Mouse (Mus musculus): Measurements from ENCODE around the gene 2300002M23Rik. TPM values are rescaled to one million over a fixed set of nuclear protein-coding genes. Genes with fewer than 3 reads are reported as not detected.

The 2300002M23Rik gene
- polyA plus RNA-seq, 1 experiment from 2014 or later = not detected

GRCm38 (mm10) chr17:35617127-35617526 is 49.9 kb downstream of the 2300002M23Rik start:
- Histone ChIP-seq H3K4me2 (no peak overlapping the region), H3K36me3 (ENCODE audit: control insufficient read depth, insufficient read depth, low read length) (no peaks in the 10 kb centered on the region), H3K9ac (ENCODE audit: low read length) (no peak overlapping the region), H3K9me3 (ENCODE audit: control insufficient read depth, low read length) (no peaks in the 10 kb centered on the region), H3K4me3 (ENCODE audit: low read depth, low read length) (no peak overlapping the region), H3K27me3 (ENCODE audit: control insufficient read depth, insufficient read depth, low read length) (no peaks in the 10 kb centered on the region), H3K4me1 (ENCODE audit: control insufficient read depth, insufficient read depth, low read length) (no peaks in the 10 kb centered on the region), H3K27ac (ENCODE audit: low read depth, low read length) (no peak overlapping the region)
- no peak for DNase-seq (ENCODE audit: low spot score, missing footprints)
- WGBS = 70% methylated on average over 4 of the region's 4 CpGs
- ATAC-seq (ENCODE audit: low FRiP score) = no peak

Other genes starting within 250 kb of the 2300002M23Rik start
- gene H2-Q1, start 247.0 kb upstream of the 2300002M23Rik start, polyA plus RNA-seq (2014; fragmentation: Nextera tagmentation; extraction: Ambion mirVana) = not detected in 2 replicates
- gene H2-Q2, start 225.2 kb upstream of the 2300002M23Rik start, polyA plus RNA-seq (2014; fragmentation: Nextera tagmentation; extraction: Ambion mirVana) = 0.22 and 0.34 TPM in 2 replicates
- 1.9 and 2.5 TPM in 2 replicates for gene H2-Q4, start 187.8 kb upstream of the 2300002M23Rik start, polyA plus RNA-seq (2014; fragmentation: Nextera tagmentation; extraction: Ambion mirVana)
- 0.33 and 0.93 TPM in 2 replicates for gene H2-Q6, start 142.6 kb upstream of the 2300002M23Rik start, polyA plus RNA-seq (2014; fragmentation: Nextera tagmentation; extraction: Ambion mirVana)
- gene H2-Q7, start 128.3 kb upstream of the 2300002M23Rik start, polyA plus RNA-seq (2014; fragmentation: Nextera tagmentation; extraction: Ambion mirVana) = 9.3 and 10.0 TPM in 2 replicates
- 0.11 and 0.12 TPM in 2 replicates for gene H2-Q10, start 97.4 kb upstream of the 2300002M23Rik start, polyA plus RNA-seq (2014; fragmentation: Nextera tagmentation; extraction: Ambion mirVana)
- not detected in 2 replicates for gene Pou5f1, start 61.4 kb upstream of the 2300002M23Rik start, polyA plus RNA-seq (2014; fragmentation: Nextera tagmentation; extraction: Ambion mirVana)
- gene Tcf19, start 50.6 kb upstream of the 2300002M23Rik start, polyA plus RNA-seq (2014; fragmentation: Nextera tagmentation; extraction: Ambion mirVana) = 56.7 and 57.7 TPM in 2 replicates
- 8.9 and 10.8 TPM in 2 replicates for gene Cchcr1, start 50.4 kb upstream of the 2300002M23Rik start, polyA plus RNA-seq (2014; fragmentation: Nextera tagmentation; extraction: Ambion mirVana)
- 0.22 and 0.46 TPM in 2 replicates for gene Psors1c2, start 34.2 kb upstream of the 2300002M23Rik start, polyA plus RNA-seq (2014; fragmentation: Nextera tagmentation; extraction: Ambion mirVana)
- 0.08 TPM in 1 of 2 replicates, not detected in the other for gene Cdsn, start 15.3 kb upstream of the 2300002M23Rik start, polyA plus RNA-seq (2014; fragmentation: Nextera tagmentation; extraction: Ambion mirVana)
- not detected in 2 replicates for gene Sfta2, start 34.1 kb downstream of the 2300002M23Rik start, polyA plus RNA-seq (2014; fragmentation: Nextera tagmentation; extraction: Ambion mirVana)
- not detected in 2 replicates for gene Gm9573, start 59.2 kb downstream of the 2300002M23Rik start, polyA plus RNA-seq (2014; fragmentation: Nextera tagmentation; extraction: Ambion mirVana)
- gene Mucl3, start 76.2 kb downstream of the 2300002M23Rik start, polyA plus RNA-seq (2014; fragmentation: Nextera tagmentation; extraction: Ambion mirVana) = 0.14 TPM in 1 of 2 replicates, not detected in the other
- gene Vars2, start 100.1 kb downstream of the 2300002M23Rik start, polyA plus RNA-seq (2014; fragmentation: Nextera tagmentation; extraction: Ambion mirVana) = 9.8 and 10.5 TPM in 2 replicates
- 39.3 TPM in 2 replicates for gene Gtf2h4, start 106.3 kb downstream of the 2300002M23Rik start, polyA plus RNA-seq (2014; fragmentation: Nextera tagmentation; extraction: Ambion mirVana)
- 78.4 and 92.1 TPM in 2 replicates for gene Ddr1, start 137.2 kb downstream of the 2300002M23Rik start, polyA plus RNA-seq (2014; fragmentation: Nextera tagmentation; extraction: Ambion mirVana)